Comparison of ENCODE assay signal across 24 mouse cellular contexts in genomic region chr14:49793948-49794347, GRCm38 (mm10). TPM values are rescaled to one million over a fixed set of nuclear protein-coding genes. Genes with fewer than 3 reads are reported as not detected.
A peak's percentile ranks its signal among the peaks of the same experiment; 100 is the strongest.
DNase-seq lines count a peak whose midpoint lies in the region; ATAC-seq and TF ChIP-seq lines count a peak whose summit lies in the region.
"Had no signal": no experiment of that assay in that cellular context is flagged by ENCODE, and none has a peak within 500 bp of the region (broad histone marks: within the 10 kb centered on the region; RNA-seq: fewer than 3 reads in every experiment).

No protein-coding gene starts in this region.

- peak overlapping the region; percentile 36 for H3K4me3 ChIP-seq in heart, adult 2 months
- H3K4me3 ChIP-seq in heart, embryonic 12.5 days: no peak overlapping the region
- no peak overlapping the region for H3K4me3 ChIP-seq in heart, postnatal 0 days (ENCODE audit: low read depth, low read length)
- H3K4me3 ChIP-seq: embryonic facial prominence, embryonic 13.5 days; forebrain, embryonic 12.5 days; gastrocnemius, adult 2 months had no signal

- DNase-seq in heart, adult 2 months: peak in 1 of 2 experiments; percentile 9
- DNase-seq in heart, postnatal 36 days: no peak
- DNase-seq in heart, postnatal 14 days: no peak
- peak; percentile 29 for DNase-seq in heart, postnatal 0 days (ENCODE audit: low spot score)
- DNase-seq in natural killer cell, adult 2 months (ENCODE audit: low spot score in 2 of 2): no peak
- no peak for DNase-seq in left cerebral cortex, adult 9 months (ENCODE audit: low spot score in 2 of 2)
- DNase-seq: adrenal gland, postnatal 14 days; cerebellum, adult 18-20 months; cerebellum, adult 9-11 months; cerebellum, postnatal 36 days; gastrocnemius, adult 2 months; gastrocnemius, postnatal 25 days; kidney, adult 8-10 months had no signal

- H3K4me2 ChIP-seq in heart, embryonic 12.5 days: peak overlapping the region; percentile 33
- peak overlapping the region; percentile 27; the same call in 1 of the 2 replicates for H3K4me2 ChIP-seq in heart, postnatal 0 days (ENCODE audit: low read depth, low read length)
- H3K4me2 ChIP-seq: embryonic facial prominence, embryonic 13.5 days; forebrain, embryonic 12.5 days had no signal

- no peak overlapping the region for H3K9ac ChIP-seq in heart, adult 2 months (ENCODE audit: low read depth, low read length)
- H3K9ac ChIP-seq in heart, embryonic 12.5 days: no peak overlapping the region
- no peak overlapping the region for H3K9ac ChIP-seq in heart, postnatal 0 days (replicated peaks; ENCODE audit: low read depth, low read length)
- H3K9ac ChIP-seq: embryonic facial prominence, embryonic 13.5 days; forebrain, embryonic 12.5 days had no signal

- H3K9me3 ChIP-seq in heart, embryonic 12.5 days (replicated peaks): no peaks in the 10 kb centered on the region
- H3K9me3 ChIP-seq in heart, postnatal 0 days (replicated peaks; ENCODE audit: control insufficient read depth, low read length): no peaks in the 10 kb centered on the region
- H3K9me3 ChIP-seq: embryonic facial prominence, embryonic 13.5 days; forebrain, embryonic 12.5 days had no signal

- no peak for ATAC-seq in heart, embryonic 12.5 days (ENCODE audit: insufficient number of reproducible peaks, low FRiP score)
- ATAC-seq in heart, postnatal 0 days (ENCODE audit: insufficient read depth, low read depth): peak; percentile 60
- ATAC-seq: activated CD4-positive, CD25-positive, alpha-beta regulatory T cell, adult 4 months; forebrain, embryonic 16.5 days; hindbrain, embryonic 16.5 days; inflammation-experienced regulatory T-cells, adult 6 months; intestine, postnatal 0 days; Patski had no signal

- no peak for TF ChIP-seq EP300 in heart, adult 2 months (IDR thresholded peaks at IDR 0.05; ENCODE audit: insufficient read depth, low read depth, low read length)
- TF ChIP-seq EP300 in heart, postnatal 0 days (IDR thresholded peaks at IDR 0.05; ENCODE audit: low read depth): no peak

- 68% methylated on average over 4 of the region's 4 CpGs for WGBS in heart, adult 2 months
- WGBS in heart, embryonic 12.5 days: 41% methylated on average over 4 of the region's 4 CpGs
- WGBS in heart, postnatal 0 days: 30% methylated on average over 4 of the region's 4 CpGs

- H3K27me3 ChIP-seq in heart, adult 2 months (ENCODE audit: control insufficient read depth, insufficient read depth, low read length): no peaks in the 10 kb centered on the region
- H3K27me3 ChIP-seq in heart, embryonic 12.5 days (replicated peaks): no peaks in the 10 kb centered on the region
- no peaks in the 10 kb centered on the region for H3K27me3 ChIP-seq in heart, postnatal 0 days (ENCODE audit: control insufficient read depth, insufficient read depth, low read length)
- H3K27me3 ChIP-seq: embryonic facial prominence, embryonic 13.5 days; forebrain, embryonic 12.5 days had no signal

- no peaks in the 10 kb centered on the region for H3K79me2 ChIP-seq in heart, adult 2 months (replicated peaks; ENCODE audit: control insufficient read depth, insufficient read depth, low read length)

- no peaks in the 10 kb centered on the region; the same call in 1 of the 2 replicates for H3K36me3 ChIP-seq in heart, adult 2 months (ENCODE audit: control insufficient read depth, insufficient read depth, low read length)
- no peaks in the 10 kb centered on the region for H3K36me3 ChIP-seq in heart, embryonic 12.5 days
- no peaks in the 10 kb centered on the region for H3K36me3 ChIP-seq in heart, postnatal 0 days (replicated peaks; ENCODE audit: control insufficient read depth, insufficient read depth, low read length)
- H3K36me3 ChIP-seq: embryonic facial prominence, embryonic 13.5 days; forebrain, embryonic 12.5 days had no signal

- no peak for TF ChIP-seq CTCF in heart, adult 2 months (IDR thresholded peaks at IDR 0.05)
- TF ChIP-seq CTCF in heart, postnatal 0 days (IDR thresholded peaks at IDR 0.05; ENCODE audit: low read depth): no peak

- peak overlapping the region; percentile 62 for H3K27ac ChIP-seq in heart, adult 2 months
- H3K27ac ChIP-seq in heart, embryonic 12.5 days (ENCODE audit: poor library complexity, severe bottlenecking): peak overlapping the region; percentile 76
- peak overlapping the region; percentile 62 for H3K27ac ChIP-seq in heart, postnatal 0 days (ENCODE audit: low read depth)
- H3K27ac ChIP-seq: embryonic facial prominence, embryonic 13.5 days; forebrain, embryonic 12.5 days; gastrocnemius, adult 2 months had no signal

- H3K4me1 ChIP-seq in heart, adult 2 months (ENCODE audit: control insufficient read depth, insufficient read depth, low read length): no peaks in the 10 kb centered on the region
- H3K4me1 ChIP-seq in heart, embryonic 12.5 days (replicated peaks): 0 out of 2 replicates have a peak, but pooled peaks cover 3% of the 10 kb centered on the region
- H3K4me1 ChIP-seq in heart, postnatal 0 days (ENCODE audit: control insufficient read depth, insufficient read depth): peaks cover 9% of the 10 kb centered on the region
- H3K4me1 ChIP-seq: embryonic facial prominence, embryonic 13.5 days; forebrain, embryonic 12.5 days had no signal

- no peak for TF ChIP-seq POLR2A in heart, adult 2 months (IDR thresholded peaks at IDR 0.05; ENCODE audit: insufficient read depth, low read depth, low read length)

- intact Hi-C loops in heart, adult 2 months (cut with DNase I): no loop called here
- intact Hi-C loops in heart, postnatal 36 days (cut with DNase I): no loop called here
- intact Hi-C loops in heart, postnatal 14 days (cut with DNase I): no loop called here

RNA-seq across cellular contexts. Expression of gene Armh4, which starts 10.8 kb away (rescaled TPM):
- total RNA-seq in heart, adult 2 months (2021): 10 to 100 TPM in 1 of 2 experiments, 1 to 10 TPM in 1; 9.0 to 10.3 TPM
- polyA plus RNA-seq in heart, adult 2 months (2012; rRNA removed): 4.1 and 12.6 TPM in 2 replicates
- total RNA-seq in heart, postnatal 36 days (2021): 1 to 10 TPM; 6.5 to 8.1 TPM
- polyA plus RNA-seq in heart, embryonic 12.5 days (2016; fragmentation: Nextera tagmentation; extraction: Ambion mirVana): 87.8 and 93.9 TPM in 2 replicates
- 1 to 10 TPM; 4.1 to 5.4 TPM for total RNA-seq in heart, postnatal 14 days (2021)
- total RNA-seq in heart, postnatal 0 days (2014; rRNA removed; ENCODE audit: low replicate concordance): 29.2 and 34.0 TPM in 2 replicates
- 12.7 and 14.2 TPM in 2 replicates for polyA plus RNA-seq in heart, postnatal 0 days (2015; fragmentation: Nextera tagmentation; extraction: Ambion mirVana)
- total RNA-seq: CH12.LX; granulocyte monocyte progenitor cell, adult 5-6 weeks had no signal
- polyA plus RNA-seq: activated CD4-positive, CD25-positive, alpha-beta regulatory T cell, adult 4 months; inflammation-experienced regulatory T-cells, adult 6 months; Patski had no signal
